Mouse (Mus musculus) embryonic fibroblast, embryonic 13.5 days (primary cell): ENCODE measurements around the gene Gm11627.
A peak's percentile ranks its signal among the peaks of the same experiment; 100 is the strongest.

Source experiments
- CTCF ChIP-seq: IDR thresholded peaks from 2 replicates; pipeline ENCODE4 v1.5.1; 2011; ENCODE audit warnings: mild to moderate bottlenecking, control low read depth, low read length, moderate library complexity, borderline replicate concordance; ENCODE audit not compliant: insufficient read depth
- POLR2A ChIP-seq: IDR thresholded peaks from 2 replicates; pipeline ENCODE4 v1.6.1; 2011; ENCODE audit warnings: low read depth, mild to moderate bottlenecking, control low read depth, low read length, moderate library complexity

- no peak for TF ChIP-seq CTCF
- peak; percentile 21; the same call in 1 of the 2 replicates for TF ChIP-seq POLR2A
Observed at GRCm38 (mm10) chr11:102582016-102582610, 2.9 kb upstream of the Gm11627 start.
